Mouse (Mus musculus): Measurements from ENCODE around the gene Sept5. TPM values are rescaled to one million over a fixed set of nuclear protein-coding genes. Genes with fewer than 3 reads are reported as not detected.

Sept5 gene
- total RNA-seq (2014; rRNA removed; ENCODE audit: low replicate concordance) (8.7 and 12.3 TPM in 2 replicates), polyA plus RNA-seq (2015; fragmentation: Nextera tagmentation; extraction: Ambion mirVana) (3.8 and 5.5 TPM in 2 replicates)

GRCm38 (mm10) chr16:18629390-18630231 lies at the start of gene Sept5:
Sept5 (minus strand) TSS chr16:18629954.
- TF ChIP-seq CTCF (IDR thresholded peaks at IDR 0.05; ENCODE audit: low read depth) (no peak), EP300 (IDR thresholded peaks at IDR 0.05; ENCODE audit: low read depth) (no peak)
- no peak within 1 kb of the TSS for H3K27ac ChIP-seq (ENCODE audit: low read depth)
- H3K9me3 ChIP-seq (replicated peaks; ENCODE audit: control insufficient read depth, low read length) = no peaks in the 10 kb centered on the region
- no peaks in the 10 kb centered on the region for H3K36me3 ChIP-seq (replicated peaks; ENCODE audit: control insufficient read depth, insufficient read depth, low read length)
- peak; percentile 47 for ATAC-seq (ENCODE audit: insufficient read depth, low read depth)
- peak within 1 kb of the TSS; percentile 48 for H3K9ac ChIP-seq (replicated peaks; ENCODE audit: low read depth, low read length)
- H3K27me3 ChIP-seq (ENCODE audit: control insufficient read depth, insufficient read depth, low read length) = peaks cover 39% of the 10 kb centered on the region
- peak within 1 kb of the TSS; percentile 95 for H3K4me2 ChIP-seq (ENCODE audit: low read depth, low read length)
- no peaks in the 10 kb centered on the region for H3K4me1 ChIP-seq (ENCODE audit: control insufficient read depth, insufficient read depth)
- H3K4me3 ChIP-seq (ENCODE audit: low read depth, low read length) = peak within 1 kb of the TSS; percentile 64
- no peak for DNase-seq (ENCODE audit: low spot score)
- WGBS = 2% methylated on average over 87 of the region's 93 CpGs

GRCm38 (mm10) chr16:18679112-18679511 lies 49.4 kb upstream of the Sept5 start:
- H3K4me3 ChIP-seq (ENCODE audit: low read depth, low read length) = no peak overlapping the region
- H3K36me3 ChIP-seq (replicated peaks; ENCODE audit: control insufficient read depth, insufficient read depth, low read length) = no peaks in the 10 kb centered on the region
- H3K27ac ChIP-seq (ENCODE audit: low read depth) = no peak overlapping the region
- no peaks in the 10 kb centered on the region for H3K9me3 ChIP-seq (replicated peaks; ENCODE audit: control insufficient read depth, low read length)
- DNase-seq (ENCODE audit: low spot score) (no peak), ATAC-seq (ENCODE audit: insufficient read depth, low read depth) (no peak)
- TF ChIP-seq EP300 (IDR thresholded peaks at IDR 0.05; ENCODE audit: low read depth) (no peak), CTCF (IDR thresholded peaks at IDR 0.05; ENCODE audit: low read depth) (no peak)
- no peak overlapping the region for H3K9ac ChIP-seq (replicated peaks; ENCODE audit: low read depth, low read length)
- WGBS = 44% methylated on average over 5 of the region's 5 CpGs
- no peaks in the 10 kb centered on the region for H3K27me3 ChIP-seq (ENCODE audit: control insufficient read depth, insufficient read depth, low read length)
- H3K4me2 ChIP-seq (ENCODE audit: low read depth, low read length) = no peak overlapping the region
- no peaks in the 10 kb centered on the region for H3K4me1 ChIP-seq (ENCODE audit: control insufficient read depth, insufficient read depth)

- Histone ChIP-seq H3K27me3 (ENCODE audit: control insufficient read depth, insufficient read depth, low read length) (no peaks in the 10 kb centered on the region), H3K4me1 (ENCODE audit: control insufficient read depth, insufficient read depth) (no peaks in the 10 kb centered on the region), H3K27ac (ENCODE audit: low read depth) (no peak overlapping the region), H3K36me3 (replicated peaks; ENCODE audit: control insufficient read depth, insufficient read depth, low read length) (no peaks in the 10 kb centered on the region), H3K9me3 (replicated peaks; ENCODE audit: control insufficient read depth, low read length) (no peaks in the 10 kb centered on the region), H3K4me2 (ENCODE audit: low read depth, low read length) (no peak overlapping the region), H3K9ac (replicated peaks; ENCODE audit: low read depth, low read length) (no peak overlapping the region), H3K4me3 (ENCODE audit: low read depth, low read length) (no peak overlapping the region)
- ATAC-seq (ENCODE audit: insufficient read depth, low read depth) (peak; percentile 41), DNase-seq (ENCODE audit: low spot score) (peak; percentile 19)
- WGBS = 38% methylated on average over 17 of the region's 17 CpGs
- TF ChIP-seq EP300 (IDR thresholded peaks at IDR 0.05; ENCODE audit: low read depth) = no peak
- TF ChIP-seq CTCF (IDR thresholded peaks at IDR 0.05; ENCODE audit: low read depth) = peak; percentile 68
Measured at GRCm38 (mm10) chr16:18677746-18678679, 48.3 kb upstream of the Sept5 start.

- H3K27me3 ChIP-seq (ENCODE audit: control insufficient read depth, insufficient read depth, low read length) = no peaks in the 10 kb centered on the region
- ATAC-seq (ENCODE audit: insufficient read depth, low read depth) (no peak), DNase-seq (ENCODE audit: low spot score) (no peak)
- H3K36me3 ChIP-seq (replicated peaks; ENCODE audit: control insufficient read depth, insufficient read depth, low read length) = no peaks in the 10 kb centered on the region
- no peak overlapping the region for H3K4me2 ChIP-seq (ENCODE audit: low read depth, low read length)
- no peaks in the 10 kb centered on the region for H3K4me1 ChIP-seq (ENCODE audit: control insufficient read depth, insufficient read depth)
- H3K9ac ChIP-seq (replicated peaks; ENCODE audit: low read depth, low read length) = no peak overlapping the region
- H3K27ac ChIP-seq (ENCODE audit: low read depth) = no peak overlapping the region
- no peaks in the 10 kb centered on the region for H3K9me3 ChIP-seq (replicated peaks; ENCODE audit: control insufficient read depth, low read length)
- TF ChIP-seq CTCF (IDR thresholded peaks at IDR 0.05; ENCODE audit: low read depth) = no peak
- TF ChIP-seq EP300 (IDR thresholded peaks at IDR 0.05; ENCODE audit: low read depth) = no peak
- 68% methylated on average over 3 of the region's 3 CpGs for WGBS
- H3K4me3 ChIP-seq (ENCODE audit: low read depth, low read length) = no peak overlapping the region
Measured at GRCm38 (mm10) chr16:18673005-18673404, 43.3 kb upstream of the Sept5 start.

GRCm38 (mm10) chr16:18672027-18672426 lies 42.3 kb upstream of the Sept5 start:
- no peak overlapping the region for H3K9ac ChIP-seq (replicated peaks; ENCODE audit: low read depth, low read length)
- H3K4me1 ChIP-seq (ENCODE audit: control insufficient read depth, insufficient read depth) = no peaks in the 10 kb centered on the region
- DNase-seq (ENCODE audit: low spot score) = no peak
- whole genome bisulfite sequencing = 43% methylated on average over 5 of the region's 5 CpGs
- ATAC-seq (ENCODE audit: insufficient read depth, low read depth) = no peak
- no peak overlapping the region for H3K27ac ChIP-seq (ENCODE audit: low read depth)
- H3K4me3 ChIP-seq (ENCODE audit: low read depth, low read length) = no peak overlapping the region
- H3K9me3 ChIP-seq (replicated peaks; ENCODE audit: control insufficient read depth, low read length) = no peaks in the 10 kb centered on the region
- H3K4me2 ChIP-seq (ENCODE audit: low read depth, low read length) = no peak overlapping the region
- no peaks in the 10 kb centered on the region for H3K36me3 ChIP-seq (replicated peaks; ENCODE audit: control insufficient read depth, insufficient read depth, low read length)
- no peaks in the 10 kb centered on the region for H3K27me3 ChIP-seq (ENCODE audit: control insufficient read depth, insufficient read depth, low read length)
- TF ChIP-seq CTCF (IDR thresholded peaks at IDR 0.05; ENCODE audit: low read depth) = no peak
- TF ChIP-seq EP300 (IDR thresholded peaks at IDR 0.05; ENCODE audit: low read depth) = no peak

Measured in heart, postnatal 0 days (tissue).